Mouse (Mus musculus) CH12.LX (cell line): ENCODE results near the gene Cep112.

Source experiments
- CTCF ChIP-seq, 2 experiments: IDR thresholded peaks in 1 of 2; conservative IDR thresholded peaks in 1 of 2; 2 replicates each; pipeline ENCODE4 v1.5.1; 2011 to 2012; ENCODE audit warnings: low read depth in 2 of 2, low read length in 2 of 2, improper control_type of control experiment in 1 of 2, inconsistent platforms in 1 of 2, mild to moderate bottlenecking in 1 of 2, moderate library complexity in 1 of 2
- EP300 ChIP-seq: IDR thresholded peaks from 2 replicates; pipeline ENCODE4 v1.6.1; 2011; ENCODE audit warnings: low read length, improper control_type of control experiment
- MEF2A ChIP-seq: IDR thresholded peaks from 2 replicates; pipeline ENCODE4 v1.6.1; 2014; ENCODE audit warnings: low read depth, mild to moderate bottlenecking, inconsistent platforms, low read length, improper control_type of control experiment, borderline replicate concordance
- POLR2A ChIP-seq: IDR thresholded peaks from 2 replicates; pipeline ENCODE4 v1.6.1; 2011; ENCODE audit warnings: low read depth, mild to moderate bottlenecking, improper control_type of control experiment, low read length

DNA sequence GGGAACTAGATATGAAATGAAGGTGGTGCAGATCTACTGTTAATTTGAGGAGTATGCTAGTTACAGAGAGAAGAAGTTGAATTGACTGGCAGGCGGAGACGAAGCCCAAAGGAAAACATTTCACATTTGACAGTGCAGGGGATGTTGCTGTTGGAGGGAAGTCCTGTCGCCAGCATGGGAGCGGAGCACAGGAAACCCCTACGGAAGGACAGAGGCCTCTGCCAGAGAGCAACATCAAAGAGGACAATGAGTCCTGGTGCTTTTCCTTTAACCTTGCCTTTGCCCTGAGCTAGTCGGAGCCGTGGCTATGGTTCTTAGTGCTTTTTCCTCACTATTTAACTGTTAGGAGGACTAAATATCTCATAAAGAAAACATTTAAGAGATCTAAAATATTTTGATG is 50.7 kb downstream of the Cep112 start:
- no peak for TF ChIP-seq CTCF (conservative IDR thresholded peaks at IDR 0.05 in 1 of 2, IDR thresholded peaks at IDR 0.05 in 1 of 2; ENCODE audit: low read depth in 2 of 2, low read length in 2 of 2)
- TF ChIP-seq POLR2A, result no peak
- TF ChIP-seq MEF2A, result no peak
- TF ChIP-seq EP300, result no peak
